Mouse (Mus musculus) limb, embryonic 14.5 days (tissue): ENCODE results near the gene Pdk1. TPM values are rescaled to one million over a fixed set of nuclear protein-coding genes. Genes with fewer than 3 reads are reported as not detected.

Source experiments
- ATAC-seq: fragments of 200-750 bp; cut with Nextera tagmentation; 2 replicates; pipeline ENCODE4 v1.8.0; 2017; ENCODE audit warnings: low read depth, moderate number of reproducible peaks, moderate TSS enrichment; ENCODE audit not compliant: low FRiP score
- DNase-seq: peaks from one replicate; pipeline ENCODE4 v3.0.0-alpha.2; 2015; ENCODE audit warnings: low spot score
- H3K27ac ChIP-seq: fragments of 300-500 bp; sonication (generic); replicated peaks from 2 replicates; pipeline ENCODE4 v1.5.1; 2014; ENCODE audit warnings: low read depth, mild to moderate bottlenecking, low read length, moderate library complexity, mixed read lengths
- H3K27me3 ChIP-seq: fragments of 300-500 bp; sonication (generic); 2 replicates; pipeline ENCODE4 v1.6.1; 2014; ENCODE audit warnings: low read length, mixed read lengths; ENCODE audit not compliant: control insufficient read depth, insufficient read depth
- H3K36me3 ChIP-seq: fragments of 300-500 bp; sonication (generic); 2 replicates; pipeline ENCODE4 v1.6.1; 2014; ENCODE audit warnings: mild to moderate bottlenecking, low read length, moderate library complexity, mixed read lengths; ENCODE audit not compliant: control insufficient read depth, insufficient read depth
- H3K4me1 ChIP-seq: fragments of 300-500 bp; sonication (generic); 2 replicates; pipeline ENCODE4 v1.6.1; 2014; ENCODE audit warnings: antibody characterized with exemption, low read length, mixed read lengths; ENCODE audit not compliant: control insufficient read depth, insufficient read depth
- H3K4me2 ChIP-seq: fragments of 300-500 bp; sonication (generic); replicated peaks from 2 replicates; pipeline ENCODE4 v1.6.1; 2014; ENCODE audit warnings: low read depth, mild to moderate bottlenecking, low read length, moderate library complexity; ENCODE audit not compliant: severe bottlenecking
- H3K4me3 ChIP-seq: fragments of 300-500 bp; sonication (generic); replicated peaks from 2 replicates; pipeline ENCODE4 v1.5.1; 2014; ENCODE audit warnings: low read length
- H3K9ac ChIP-seq: fragments of 300-500 bp; sonication (generic); 2 replicates; pipeline ENCODE4 v1.6.1; 2014; ENCODE audit warnings: mild to moderate bottlenecking, low read depth, low read length, moderate library complexity; ENCODE audit not compliant: severe bottlenecking
- H3K9me3 ChIP-seq: fragments of 300-500 bp; sonication (generic); 2 replicates; pipeline ENCODE4 v1.6.1; 2016; ENCODE audit warnings: low read length; ENCODE audit not compliant: control insufficient read depth
- POLR2A ChIP-seq: fragments of 200-500 bp; IDR thresholded peaks from 2 replicates; pipeline ENCODE4 v1.8.0; 2012; ENCODE audit warnings: inconsistent platforms, mild to moderate bottlenecking, moderate library complexity, borderline replicate concordance; ENCODE audit not compliant: insufficient read depth, insufficient read length; ENCODE audit errors: extremely low read depth
- WGBS: fragments of 180-500 bp; shearing (Covaris S2); extraction: QIAGEN DNeasy Blood & Tissue Kit; methylation state at CpG from one replicate; pipeline ENCODE4 v1.1.7; 2014; 5-methylcytosine and 5-hydroxymethylcytosine counted together
- polyA plus RNA-seq, 2 experiments: library from polyadenylated mRNA; depleted of rRNA in 1 of 2; stranded (reverse) in 1 of 2; unstranded in 1 of 2; fragments of >200 nt; fragmentation: Nextera tagmentation in 1 of 2; extraction: Ambion mirVana in 1 of 2; gene quantifications; 2 replicates each; pipeline versions ENCODE4 v1.2.1 to v1.2.3; 2012 to 2014

Pdk1 gene
- polyA plus RNA-seq (2012; rRNA removed) = 42.3 and 46.0 TPM in 2 replicates
- 73.5 and 80.6 TPM in 2 replicates for polyA plus RNA-seq (2014; fragmentation: Nextera tagmentation; extraction: Ambion mirVana)

DNA sequence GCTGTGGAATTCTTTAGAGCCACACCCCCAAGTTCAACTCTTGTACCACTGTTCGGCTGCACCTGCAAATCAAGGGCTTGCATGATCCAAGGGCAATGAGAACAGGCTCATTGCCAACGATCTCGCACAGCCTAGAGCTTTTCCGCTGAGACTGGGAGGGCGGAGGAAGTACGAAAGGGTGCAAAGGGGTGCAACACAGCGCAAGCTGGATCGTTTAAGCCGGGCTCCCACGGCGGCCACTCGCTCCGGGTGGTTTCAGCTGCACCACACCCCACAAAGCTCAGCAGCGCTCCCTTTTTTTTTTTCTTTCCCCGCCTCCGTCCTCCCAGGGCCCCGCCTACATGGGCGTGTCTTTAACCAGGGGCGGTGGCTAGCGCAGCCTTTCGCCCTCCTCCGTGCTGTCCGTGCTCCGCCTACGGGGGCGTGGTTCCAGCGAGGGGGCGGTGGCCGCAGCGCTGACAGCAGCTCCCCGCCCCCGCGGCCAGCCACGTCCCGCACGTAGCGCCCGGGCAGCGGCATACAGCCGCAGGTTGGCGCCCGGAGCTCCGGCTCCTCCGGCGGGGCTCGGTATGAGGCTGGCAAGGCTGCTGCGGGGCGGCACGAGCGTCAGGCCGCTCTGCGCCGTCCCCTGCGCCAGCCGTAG lies at the start of gene Pdk1:
Pdk1 (plus strand) TSS at position 424 of the 643 bp plus-strand sequence.
- Histone ChIP-seq H3K27ac (peak within 1 kb of the TSS; percentile 96), H3K9me3 (no peaks in the 10 kb centered on the region), H3K27me3 (no peaks in the 10 kb centered on the region), H3K9ac (peak within 1 kb of the TSS; percentile 88), H3K4me1 (peaks cover 6% of the 10 kb centered on the region), H3K4me3 (peak within 1 kb of the TSS; percentile 90), H3K36me3 (peaks cover 10% of the 10 kb centered on the region), H3K4me2 (peak within 1 kb of the TSS; percentile 89)
- WGBS = under 1% methylated on average over 54 of the region's 55 CpGs
- TF ChIP-seq POLR2A = 0 out of 2 replicates have a peak, but pooled peaks have one; percentile 65
- DNase-seq (peak; percentile 92), ATAC-seq (peak; percentile 98)

DNA sequence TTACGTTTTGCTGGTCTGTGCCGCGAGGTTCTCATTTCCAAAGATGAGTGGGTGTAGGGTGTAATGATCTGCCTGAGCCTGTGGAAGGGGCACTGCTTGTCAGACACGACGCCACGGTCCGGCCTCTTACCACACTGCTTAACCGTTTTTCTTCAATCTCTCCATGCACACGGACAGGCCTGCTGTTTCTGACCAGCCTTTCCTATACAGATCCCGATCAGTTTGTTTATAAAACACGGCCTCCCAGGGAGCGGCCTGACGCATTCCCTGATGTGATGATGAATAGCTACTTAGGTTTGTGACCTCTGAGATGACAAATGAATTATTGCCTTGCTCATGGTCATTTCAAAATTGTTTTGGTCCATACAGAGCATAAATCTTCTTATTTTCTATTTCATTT lies 48.9 kb upstream of the Pdk1 start:
- no peak overlapping the region for H3K4me3 ChIP-seq
- no peaks in the 10 kb centered on the region for H3K27me3 ChIP-seq
- H3K36me3 ChIP-seq = peaks cover 5% of the 10 kb centered on the region; the same call in 1 of the 2 replicates
- TF ChIP-seq POLR2A = no peak
- H3K9me3 ChIP-seq = no peaks in the 10 kb centered on the region
- DNase-seq = no peak
- H3K9ac ChIP-seq = no peak overlapping the region
- H3K4me2 ChIP-seq = no peak overlapping the region
- H3K4me1 ChIP-seq = no peaks in the 10 kb centered on the region
- ATAC-seq = no peak
- H3K27ac ChIP-seq = no peak overlapping the region
- WGBS = 78% methylated on average over 13 of the region's 13 CpGs

DNA sequence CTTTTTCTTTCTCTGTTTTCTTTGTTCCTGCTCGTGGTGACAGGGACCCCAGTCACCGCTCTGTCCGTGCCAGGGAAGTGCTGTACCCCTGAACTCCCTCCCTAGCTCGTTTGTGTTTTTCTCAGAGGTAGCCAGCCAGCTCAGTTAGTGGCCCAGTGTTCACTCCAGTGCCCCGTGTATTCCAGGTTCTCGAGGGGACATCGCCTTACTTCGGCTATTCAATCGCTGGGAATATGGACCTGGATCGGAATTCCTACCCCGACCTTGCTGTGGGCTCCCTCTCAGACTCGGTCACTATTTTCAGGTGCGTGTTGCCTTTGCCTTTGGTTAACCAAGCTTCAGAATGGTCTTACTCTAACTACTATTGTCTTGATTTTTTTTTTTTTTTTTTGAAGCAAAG lies 45.3 kb upstream of the Pdk1 start:
- no peak for ATAC-seq
- peaks cover 3% of the 10 kb centered on the region; the same call in 1 of the 2 replicates for H3K36me3 ChIP-seq
- H3K27ac ChIP-seq = no peak overlapping the region
- H3K9ac ChIP-seq = no peak overlapping the region
- no peaks in the 10 kb centered on the region for H3K4me1 ChIP-seq
- TF ChIP-seq POLR2A = no peak
- H3K4me2 ChIP-seq = no peak overlapping the region
- H3K27me3 ChIP-seq = no peaks in the 10 kb centered on the region
- no peak overlapping the region for H3K4me3 ChIP-seq
- 84% methylated on average over 13 of the region's 13 CpGs for whole genome bisulfite sequencing
- H3K9me3 ChIP-seq = no peaks in the 10 kb centered on the region
- DNase-seq = no peak

DNA sequence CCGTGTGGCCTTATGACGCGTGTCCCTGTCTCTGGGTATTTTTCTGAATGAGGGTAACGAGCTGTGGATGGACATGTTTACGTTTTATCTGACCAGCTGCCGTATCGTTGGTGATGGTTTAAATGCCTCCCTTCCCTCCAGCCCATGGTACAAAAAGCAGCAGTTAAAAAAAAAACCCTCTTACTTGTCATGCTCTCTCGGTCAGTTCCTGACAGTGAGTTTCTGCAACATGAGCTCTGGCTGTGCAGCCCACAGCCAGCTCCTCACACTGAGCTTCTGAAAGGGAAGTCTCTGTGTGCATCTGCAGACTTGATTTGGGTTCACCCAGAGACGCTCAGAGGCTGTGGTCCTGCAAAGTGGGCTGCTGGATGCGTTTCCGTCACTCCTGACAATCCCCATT lies 44.1 kb upstream of the Pdk1 start:
- H3K4me2 ChIP-seq = no peak overlapping the region
- H3K36me3 ChIP-seq = no peaks in the 10 kb centered on the region
- no peaks in the 10 kb centered on the region for H3K27me3 ChIP-seq
- no peak overlapping the region for H3K9ac ChIP-seq
- DNase-seq = no peak
- no peak overlapping the region for H3K27ac ChIP-seq
- no peaks in the 10 kb centered on the region for H3K9me3 ChIP-seq
- no peaks in the 10 kb centered on the region for H3K4me1 ChIP-seq
- TF ChIP-seq POLR2A = no peak
- WGBS = 57% methylated on average over 11 of the region's 11 CpGs
- H3K4me3 ChIP-seq = no peak overlapping the region
- ATAC-seq = no peak

DNA sequence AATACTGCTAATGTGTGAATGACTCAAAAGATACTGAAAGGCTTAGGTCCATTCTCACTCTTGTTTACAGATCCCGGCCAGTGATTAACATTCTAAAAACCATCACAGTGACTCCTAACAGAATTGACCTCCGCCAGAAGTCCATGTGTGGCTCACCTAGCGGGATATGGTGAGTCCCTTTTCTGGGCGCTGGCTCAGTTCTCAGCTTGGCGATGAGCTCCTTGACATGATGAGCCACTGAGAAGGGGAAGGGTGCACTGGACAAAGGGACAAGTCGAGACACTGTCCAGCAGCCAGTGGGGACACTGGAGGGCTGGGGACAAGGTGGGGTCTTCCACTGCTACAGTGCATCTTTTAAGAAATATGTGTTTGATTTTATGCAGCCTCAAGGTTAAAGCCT lies 39.4 kb upstream of the Pdk1 start:
- Histone ChIP-seq H3K9ac (no peak overlapping the region), H3K4me1 (no peaks in the 10 kb centered on the region), H3K4me2 (no peak overlapping the region), H3K27me3 (no peaks in the 10 kb centered on the region), H3K27ac (no peak overlapping the region), H3K9me3 (no peaks in the 10 kb centered on the region), H3K36me3 (no peaks in the 10 kb centered on the region), H3K4me3 (no peak overlapping the region)
- 86% methylated on average over 6 of the region's 6 CpGs for WGBS
- no peak for TF ChIP-seq POLR2A
- ATAC-seq (no peak), DNase-seq (no peak)
